Mouse (Mus musculus): ENCODE data around the gene Fcf1.

DNA sequence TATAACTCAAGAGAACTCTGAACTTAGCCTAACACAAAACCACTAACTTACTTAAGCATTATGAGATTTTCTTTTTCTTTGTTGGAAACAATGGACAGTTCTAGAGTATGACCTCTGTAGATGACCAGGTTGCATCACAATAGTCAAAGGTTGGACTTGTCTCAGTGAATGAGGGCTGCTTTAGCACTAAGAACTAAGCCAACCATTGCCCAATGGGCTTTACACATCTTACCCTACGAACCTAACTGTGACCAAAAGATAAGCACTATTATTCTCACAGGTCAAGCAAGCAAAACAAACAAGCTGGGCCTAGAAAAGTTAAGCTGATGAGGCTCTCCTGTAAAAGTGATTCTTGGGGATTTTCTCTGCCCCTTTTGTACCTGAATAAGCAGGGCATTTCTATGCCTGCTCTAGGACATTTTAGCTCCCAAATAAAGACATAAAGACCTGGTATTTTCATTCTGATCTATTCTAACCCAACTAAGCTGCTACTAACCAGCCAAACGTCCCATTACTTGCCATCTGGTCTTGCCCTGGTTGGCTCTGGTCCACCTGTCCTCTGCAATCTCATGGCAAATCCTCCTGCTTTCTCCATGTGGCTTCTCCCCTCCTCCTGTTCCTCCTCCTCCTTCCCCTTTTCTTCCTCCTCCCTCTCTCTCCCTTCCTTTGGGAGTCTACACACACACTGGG, 22.7 kb upstream of the Fcf1 start:
- no peak for TF ChIP-seq CTCF (IDR thresholded peaks at IDR 0.05; ENCODE audit: control insufficient read depth, insufficient read depth, insufficient replicate concordance, low read depth, low read length)
- TF ChIP-seq POLR2A (IDR thresholded peaks at IDR 0.05; ENCODE audit: control insufficient read depth, low read depth, low read length): no peak

Data from testis, adult 2 months (tissue).